Mouse (Mus musculus) hindbrain, embryonic 10.5 days (tissue): ENCODE results near the gene Wwc1. TPM values are rescaled to one million over a fixed set of nuclear protein-coding genes. Genes with fewer than 3 reads are reported as not detected.

Source experiments
- DNase-seq: peaks from one replicate; pipeline ENCODE4 v3.0.0-alpha.2; 2017; ENCODE audit warnings: low spot score
- H3K27ac ChIP-seq: fragments of 300-500 bp; sonication (generic); 2 replicates; pipeline ENCODE4 v1.5.1; 2016; ENCODE audit warnings: mild to moderate bottlenecking, moderate library complexity
- H3K27me3 ChIP-seq: fragments of 300-500 bp; sonication (generic); 2 replicates; pipeline ENCODE4 v1.6.1; 2016; ENCODE audit warnings: mild to moderate bottlenecking; ENCODE audit not compliant: poor library complexity, insufficient read depth, severe bottlenecking
- H3K36me3 ChIP-seq: fragments of 300-500 bp; sonication (generic); 2 replicates; pipeline ENCODE4 v1.6.1; 2016; ENCODE audit warnings: mild to moderate bottlenecking, moderate library complexity
- H3K4me1 ChIP-seq: fragments of 300-500 bp; sonication (generic); replicated peaks from 2 replicates; pipeline ENCODE4 v1.6.1; 2016; ENCODE audit warnings: mild to moderate bottlenecking
- H3K4me3 ChIP-seq: fragments of 300-500 bp; sonication (generic); 2 replicates; pipeline ENCODE4 v1.5.1; 2016; ENCODE audit warnings: mild to moderate bottlenecking, moderate library complexity
- H3K9me3 ChIP-seq: fragments of 300-500 bp; sonication (generic); 2 replicates; pipeline ENCODE4 v1.6.1; 2016; ENCODE audit warnings: mild to moderate bottlenecking, moderate library complexity
- WGBS: fragments of 180-500 bp; shearing (Covaris S2); methylation state at CpG from one replicate; pipeline ENCODE4 v1.1.7; 2016; 5-methylcytosine and 5-hydroxymethylcytosine counted together
- polyA plus RNA-seq: library from polyadenylated mRNA; unstranded; fragments of >200 nt; fragmentation: Nextera tagmentation; extraction: Ambion mirVana; gene quantifications from 2 replicates; pipeline ENCODE4 v1.2.1, GENCODE M21; 2016

The Wwc1 gene
- polyA plus RNA-seq: 3.9 and 4.9 TPM in 2 replicates

- Histone ChIP-seq H3K4me3 (peak within 1 kb of the TSS; percentile 86), H3K9me3 (no peaks in the 10 kb centered on the region), H3K27me3 (peaks cover 50% of the 10 kb centered on the region), H3K4me1 (peaks cover 61% of the 10 kb centered on the region), H3K36me3 (no peaks in the 10 kb centered on the region), H3K27ac (peak within 1 kb of the TSS; percentile 91)
- peak; percentile 80 for DNase-seq
- 4% methylated on average over 47 of the region's 47 CpGs for WGBS
These were observed at the start of gene Wwc1 for GRCm38 (mm10) chr11:35980411-35980917. TSS of gene Wwc1 (minus strand) at chr11:35980527.

- Histone ChIP-seq H3K9me3 (peaks cover 11% of the 10 kb centered on the region), H3K27ac (no peak overlapping the region), H3K36me3 (peaks cover 20% of the 10 kb centered on the region), H3K4me1 (no peaks in the 10 kb centered on the region), H3K4me3 (no peak overlapping the region), H3K27me3 (no peaks in the 10 kb centered on the region)
- 76% methylated on average over 3 of the region's 3 CpGs for WGBS
- no peak for DNase-seq
These were observed 39.7 kb upstream of the Wwc1 start for GRCm38 (mm10) chr11:36020009-36020408.

DNA sequence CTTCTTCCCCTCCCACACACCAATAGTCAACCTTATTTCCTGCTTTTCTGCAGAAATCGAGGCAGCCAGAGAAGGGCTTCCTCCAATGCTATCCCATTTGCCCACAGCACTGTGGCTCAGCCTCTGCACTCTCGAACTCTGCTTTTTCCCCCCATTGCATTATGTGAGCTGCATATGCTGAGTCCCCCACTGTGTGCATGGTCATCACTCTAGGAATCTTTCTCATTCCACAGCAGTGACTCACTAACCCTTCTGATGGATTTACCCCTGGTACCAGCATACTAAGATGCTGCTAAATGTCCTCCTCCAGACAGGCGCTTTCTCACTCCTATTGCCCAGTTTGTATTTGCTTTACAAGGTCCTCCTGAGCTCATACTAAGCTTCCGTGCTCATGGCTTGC lies 32.9 kb upstream of the Wwc1 start:
- peaks cover 10% of the 10 kb centered on the region for H3K36me3 ChIP-seq
- WGBS: 81% methylated on average over 4 of the region's 4 CpGs
- H3K27ac ChIP-seq: no peak overlapping the region
- no peak overlapping the region for H3K4me3 ChIP-seq
- H3K27me3 ChIP-seq: 0 out of 2 replicates have a peak, but pooled peaks cover 1% of the 10 kb centered on the region
- H3K4me1 ChIP-seq: no peaks in the 10 kb centered on the region; the same call in 1 of the 2 replicates
- DNase-seq: no peak
- H3K9me3 ChIP-seq: no peaks in the 10 kb centered on the region

GRCm38 (mm10) chr11:36009281-36010208 lies 29.2 kb upstream of the Wwc1 start:
- peak; percentile 23 for DNase-seq
- Histone ChIP-seq H3K27me3 (0 out of 2 replicates have a peak, but pooled peaks cover 4% of the 10 kb centered on the region), H3K9me3 (no peaks in the 10 kb centered on the region), H3K27ac (no peak overlapping the region), H3K4me1 (no peaks in the 10 kb centered on the region; the same call in 1 of the 2 replicates), H3K36me3 (peaks cover 13% of the 10 kb centered on the region), H3K4me3 (no peak overlapping the region)
- 65% methylated on average over 11 of the region's 11 CpGs for WGBS

- H3K27ac ChIP-seq: no peak overlapping the region
- peaks cover 19% of the 10 kb centered on the region; the same call in 1 of the 2 replicates for H3K27me3 ChIP-seq
- DNase-seq: no peak
- H3K4me3 ChIP-seq: no peak overlapping the region
- peaks cover under 1% of the 10 kb centered on the region for H3K36me3 ChIP-seq
- peaks cover 44% of the 10 kb centered on the region for H3K4me1 ChIP-seq
- 54% methylated on average over 4 of the region's 4 CpGs for WGBS
- H3K9me3 ChIP-seq: no peaks in the 10 kb centered on the region
These were observed 22.6 kb upstream of the Wwc1 start for GRCm38 (mm10) chr11:36002900-36003299.

GRCm38 (mm10) chr11:36001282-36001970 lies 21.1 kb upstream of the Wwc1 start:
- no peaks in the 10 kb centered on the region for H3K36me3 ChIP-seq
- WGBS: 6% methylated on average over 28 of the region's 28 CpGs
- peak overlapping the region; percentile 72 for H3K27ac ChIP-seq
- peaks cover 44% of the 10 kb centered on the region for H3K4me1 ChIP-seq
- H3K27me3 ChIP-seq: peaks cover 19% of the 10 kb centered on the region; the same call in 1 of the 2 replicates
- no peaks in the 10 kb centered on the region for H3K9me3 ChIP-seq
- peak; percentile 94 for DNase-seq
- H3K4me3 ChIP-seq: peak overlapping the region; percentile 43

DNA sequence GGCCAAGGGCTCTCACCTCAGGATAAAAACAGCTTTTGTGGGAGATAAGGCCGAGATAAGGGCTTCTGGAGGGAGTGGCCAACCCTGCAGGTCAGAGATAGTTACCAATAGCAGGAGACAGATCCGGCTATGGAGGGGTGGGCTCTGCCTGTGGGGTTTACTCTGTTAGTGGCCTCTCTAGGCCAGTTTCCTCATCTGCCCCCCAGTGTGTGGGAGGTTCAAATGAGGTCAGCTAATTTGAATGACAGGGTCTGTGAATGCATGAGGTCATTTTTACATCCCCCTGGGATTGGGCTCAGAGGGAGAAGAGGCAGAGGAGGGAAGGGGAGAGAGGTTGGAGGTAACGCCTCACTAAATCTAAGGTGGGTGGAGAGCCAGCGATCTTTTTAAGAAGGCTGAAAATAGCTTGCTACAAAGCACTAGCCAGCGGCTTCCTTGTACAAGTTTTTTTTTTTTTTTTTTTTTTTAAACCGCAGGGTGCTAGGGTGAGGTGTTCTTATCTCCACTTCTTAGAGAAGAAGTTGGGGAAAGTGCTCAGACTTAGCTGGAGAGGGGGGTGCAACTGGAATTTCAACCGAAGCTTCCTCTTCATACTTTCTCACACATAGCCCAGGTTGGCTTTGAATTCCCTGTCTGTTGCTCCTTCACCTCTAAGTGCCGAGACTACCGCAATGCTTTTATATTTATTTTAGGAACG lies 20.4 kb upstream of the Wwc1 start:
- no peaks in the 10 kb centered on the region for H3K9me3 ChIP-seq
- no peaks in the 10 kb centered on the region for H3K36me3 ChIP-seq
- DNase-seq: peak; percentile 40
- 4% methylated on average over 10 of the region's 10 CpGs for WGBS
- H3K27me3 ChIP-seq: peaks cover 19% of the 10 kb centered on the region; the same call in 1 of the 2 replicates
- peak overlapping the region; percentile 72 for H3K27ac ChIP-seq
- peak overlapping the region; percentile 43 for H3K4me3 ChIP-seq
- peaks cover 44% of the 10 kb centered on the region for H3K4me1 ChIP-seq

- Histone ChIP-seq H3K27ac (peak overlapping the region; percentile 72), H3K4me3 (no peak overlapping the region), H3K9me3 (peaks cover 4% of the 10 kb centered on the region; the same call in 1 of the 2 replicates), H3K36me3 (no peaks in the 10 kb centered on the region), H3K27me3 (peaks cover 19% of the 10 kb centered on the region; the same call in 1 of the 2 replicates), H3K4me1 (peaks cover 44% of the 10 kb centered on the region)
- 9% methylated on average over 4 of the region's 4 CpGs for WGBS
- DNase-seq: peak; percentile 35
These were observed 19.7 kb upstream of the Wwc1 start for GRCm38 (mm10) chr11:36000038-36000437.

DNA sequence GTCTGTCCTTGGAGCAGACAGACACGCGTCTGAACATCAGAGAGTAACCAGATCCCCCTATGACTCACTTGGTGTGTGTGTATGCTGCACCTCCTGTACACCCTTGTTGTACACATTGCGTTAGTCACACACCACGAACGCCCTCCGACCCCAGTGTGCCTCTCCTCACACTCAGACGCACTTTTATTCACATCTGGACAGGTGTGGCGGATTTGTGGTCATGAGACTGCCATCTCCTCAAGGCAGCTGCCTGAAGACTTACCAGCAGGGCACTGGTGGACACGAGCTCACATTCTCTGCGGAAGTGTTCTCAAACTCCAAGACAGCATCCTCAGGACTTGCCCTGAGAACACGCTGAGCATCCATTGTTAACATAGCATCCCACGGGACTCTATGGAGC lies 17.7 kb upstream of the Wwc1 start:
- peaks cover 10% of the 10 kb centered on the region; the same call in 1 of the 2 replicates for H3K27me3 ChIP-seq
- H3K9me3 ChIP-seq: peaks cover 4% of the 10 kb centered on the region; the same call in 1 of the 2 replicates
- no peak overlapping the region for H3K4me3 ChIP-seq
- WGBS: 84% methylated on average over 12 of the region's 12 CpGs
- H3K4me1 ChIP-seq: peaks cover 44% of the 10 kb centered on the region
- H3K36me3 ChIP-seq: no peaks in the 10 kb centered on the region
- H3K27ac ChIP-seq: no peak overlapping the region
- no peak for DNase-seq

DNA sequence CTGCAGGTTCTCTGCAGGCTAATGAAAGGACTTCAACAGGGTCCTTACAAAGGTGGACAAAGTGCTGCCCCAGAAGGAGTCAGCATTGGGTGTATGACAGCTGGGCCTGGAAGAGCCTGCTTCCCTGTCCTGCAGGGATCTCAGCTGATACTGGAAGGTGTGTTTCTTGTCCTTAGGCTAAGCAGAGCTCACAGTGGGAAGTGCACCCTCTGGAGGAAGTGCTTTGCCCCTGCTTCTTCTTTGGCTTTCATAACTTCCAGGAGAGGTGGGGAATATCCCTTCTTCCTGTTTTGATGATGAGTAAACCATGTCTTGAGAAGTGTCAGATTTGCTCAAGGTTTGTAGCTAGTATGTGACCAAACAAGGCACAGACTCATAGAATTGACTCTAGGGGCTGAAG lies 15.0 kb upstream of the Wwc1 start:
- H3K4me3 ChIP-seq: no peak overlapping the region
- no peaks in the 10 kb centered on the region for H3K36me3 ChIP-seq
- H3K4me1 ChIP-seq: peaks cover 19% of the 10 kb centered on the region
- no peak for DNase-seq
- H3K9me3 ChIP-seq: peaks cover 4% of the 10 kb centered on the region; the same call in 1 of the 2 replicates
- H3K27me3 ChIP-seq: no peaks in the 10 kb centered on the region
- H3K27ac ChIP-seq: no peak overlapping the region

DNA sequence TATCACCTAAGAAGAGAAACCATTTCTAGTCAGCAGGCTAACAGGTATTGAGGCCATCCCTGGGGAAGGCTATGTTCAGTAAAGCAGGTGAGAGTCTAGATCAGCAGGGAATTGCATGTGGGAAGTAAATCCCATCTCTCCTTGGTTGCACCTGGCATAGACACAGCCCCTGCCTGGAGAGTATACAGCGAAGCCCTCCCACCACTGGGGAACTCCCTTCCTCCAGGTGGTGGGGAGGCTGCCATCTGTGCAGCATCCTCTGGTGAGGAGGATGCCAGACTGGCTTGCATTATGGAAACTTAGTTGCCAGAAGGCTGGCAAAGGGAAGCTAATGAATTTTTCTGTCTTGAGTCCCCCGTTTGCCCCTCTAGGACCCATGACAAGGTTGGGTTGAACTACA lies 11.5 kb upstream of the Wwc1 start:
- DNase-seq: no peak
- Histone ChIP-seq H3K4me3 (no peak overlapping the region), H3K27ac (no peak overlapping the region), H3K9me3 (peaks cover 4% of the 10 kb centered on the region; the same call in 1 of the 2 replicates), H3K4me1 (no peaks in the 10 kb centered on the region), H3K36me3 (no peaks in the 10 kb centered on the region), H3K27me3 (peaks cover 6% of the 10 kb centered on the region)
- 81% methylated on average over 2 of the region's 2 CpGs for WGBS

- WGBS: 68% methylated on average over 4 of the region's 4 CpGs
- Histone ChIP-seq H3K27me3 (peaks cover 17% of the 10 kb centered on the region), H3K4me1 (peaks cover 15% of the 10 kb centered on the region), H3K9me3 (no peaks in the 10 kb centered on the region), H3K27ac (no peak overlapping the region), H3K4me3 (no peak overlapping the region), H3K36me3 (no peaks in the 10 kb centered on the region)
- no peak for DNase-seq
These were observed 9.6 kb upstream of the Wwc1 start for GRCm38 (mm10) chr11:35989967-35990366.
